Mouse (Mus musculus): ENCODE measurements around the gene Ano1.
A peak's percentile ranks its signal among the peaks of the same experiment; 100 is the strongest.

DNA sequence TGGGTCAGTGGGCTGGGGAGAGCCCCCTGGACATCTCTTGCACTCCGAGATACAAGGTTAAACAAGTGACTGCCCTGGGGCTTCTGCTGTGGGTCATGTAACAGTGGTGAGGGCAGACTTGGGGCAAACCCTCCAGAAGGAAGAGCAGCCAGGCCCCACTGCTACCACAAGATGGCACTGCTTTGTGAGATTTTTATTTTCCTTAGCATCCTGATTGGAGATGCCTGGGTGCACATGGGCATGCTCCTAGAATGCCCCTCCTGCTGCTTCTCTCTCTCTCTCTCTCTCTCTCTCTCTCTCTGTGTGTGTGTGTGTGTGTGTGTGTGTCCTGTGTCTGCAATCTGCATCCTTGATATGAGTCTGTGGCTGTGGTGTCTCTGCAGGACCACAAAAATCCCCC lies 46.7 kb upstream of the Ano1 start:
- peak; percentile 56 for TF ChIP-seq CTCF (IDR thresholded peaks at IDR 0.05; ENCODE audit: low read depth, low read length)
- no peak for TF ChIP-seq POLR2A (IDR thresholded peaks at IDR 0.05; ENCODE audit: extremely low read depth, insufficient read depth, low read length)

Measured in liver, adult 2 months (tissue).